Mouse (Mus musculus) kidney, embryonic 15.5 days (tissue): ENCODE results near the gene Olfr215. TPM values are rescaled to one million over a fixed set of nuclear protein-coding genes. Genes with fewer than 3 reads are reported as not detected.
"Not testable (repeated sequence)": the region's sequence is repeated elsewhere in the genome, so short reads cannot be mapped to it uniquely, and the experiment has no call there.

Experiments used
- ATAC-seq: fragments of 200-750 bp; cut with Nextera tagmentation; replicated peaks from 2 replicates; pipeline ENCODE4 v1.8.0; 2017; ENCODE audit warnings: moderate TSS enrichment; ENCODE audit not compliant: low FRiP score
- H3K27ac ChIP-seq: fragments of 300-500 bp; sonication (generic); 2 replicates; pipeline ENCODE4 v1.5.1; 2015; ENCODE audit warnings: mild to moderate bottlenecking, inconsistent platforms
- H3K27me3 ChIP-seq: fragments of 300-500 bp; sonication (generic); 2 replicates; pipeline ENCODE4 v1.6.1; 2015; ENCODE audit warnings: inconsistent platforms
- H3K36me3 ChIP-seq: fragments of 300-500 bp; sonication (generic); 2 replicates; pipeline ENCODE4 v1.6.1; 2015; ENCODE audit warnings: inconsistent platforms
- H3K4me1 ChIP-seq: fragments of 300-500 bp; sonication (generic); 2 replicates; pipeline ENCODE4 v1.6.1; 2015; ENCODE audit warnings: inconsistent platforms
- H3K4me2 ChIP-seq: fragments of 300-500 bp; sonication (generic); 2 replicates; pipeline ENCODE4 v1.6.1; 2015; ENCODE audit warnings: moderate library complexity, mild to moderate bottlenecking, inconsistent platforms
- H3K4me3 ChIP-seq: fragments of 300-500 bp; sonication (generic); replicated peaks from 2 replicates; pipeline ENCODE4 v1.5.1; 2015; ENCODE audit warnings: mild to moderate bottlenecking, inconsistent platforms
- H3K9ac ChIP-seq: fragments of 300-500 bp; sonication (generic); 2 replicates; pipeline ENCODE4 v1.6.1; 2015; ENCODE audit warnings: mild to moderate bottlenecking, inconsistent platforms
- H3K9me3 ChIP-seq: fragments of 300-500 bp; sonication (generic); replicated peaks from 2 replicates; pipeline ENCODE4 v1.6.1; 2016; ENCODE audit warnings: inconsistent platforms
- WGBS: fragments of 180-500 bp; shearing (Covaris S2); methylation state at CpG from one replicate; pipeline ENCODE4 v1.1.7; 2015; ENCODE audit warnings: mixed read lengths; 5-methylcytosine and 5-hydroxymethylcytosine counted together
- polyA plus RNA-seq: library from polyadenylated mRNA; unstranded; fragments of >200 nt; fragmentation: Nextera tagmentation; extraction: Ambion mirVana; gene quantifications from 2 replicates; pipeline ENCODE4 v1.2.1, GENCODE M21; 2015

Olfr215 gene
- polyA plus RNA-seq, 1 experiment from 2014 or later: not detected

DNA sequence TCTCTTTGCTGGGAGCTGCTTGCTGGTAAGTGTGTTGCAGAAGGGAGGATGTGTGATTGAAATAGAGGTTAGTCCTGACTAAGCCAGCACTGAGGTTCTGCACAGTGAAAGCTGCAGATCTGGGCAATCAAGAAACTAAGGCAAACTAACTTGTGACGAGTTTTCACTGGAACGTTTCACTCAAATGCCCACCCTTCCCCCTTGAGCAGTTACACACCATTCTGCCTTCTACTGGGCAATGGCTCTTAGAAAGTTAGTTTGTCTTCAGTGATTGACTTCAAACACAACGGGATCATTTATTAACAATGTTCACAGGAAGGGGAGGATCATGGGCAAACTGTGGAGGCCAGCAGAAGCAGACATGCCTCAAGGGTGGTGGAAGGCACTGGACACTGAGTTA, 29.0 kb downstream of the Olfr215 start:
- ATAC-seq: peak; percentile 79
- no peaks in the 10 kb centered on the region for H3K4me1 ChIP-seq
- 0 out of 2 replicates have a peak overlapping the region, but pooled peaks have one; percentile 54 for H3K27ac ChIP-seq
- H3K9ac ChIP-seq: no peak overlapping the region
- no peak overlapping the region for H3K4me3 ChIP-seq
- H3K36me3 ChIP-seq: no peaks in the 10 kb centered on the region
- no peaks in the 10 kb centered on the region for H3K27me3 ChIP-seq
- H3K9me3 ChIP-seq: no peaks in the 10 kb centered on the region
- whole genome bisulfite sequencing: 43% methylated on average over 3 of the region's 3 CpGs
- H3K4me2 ChIP-seq: no peak overlapping the region

DNA sequence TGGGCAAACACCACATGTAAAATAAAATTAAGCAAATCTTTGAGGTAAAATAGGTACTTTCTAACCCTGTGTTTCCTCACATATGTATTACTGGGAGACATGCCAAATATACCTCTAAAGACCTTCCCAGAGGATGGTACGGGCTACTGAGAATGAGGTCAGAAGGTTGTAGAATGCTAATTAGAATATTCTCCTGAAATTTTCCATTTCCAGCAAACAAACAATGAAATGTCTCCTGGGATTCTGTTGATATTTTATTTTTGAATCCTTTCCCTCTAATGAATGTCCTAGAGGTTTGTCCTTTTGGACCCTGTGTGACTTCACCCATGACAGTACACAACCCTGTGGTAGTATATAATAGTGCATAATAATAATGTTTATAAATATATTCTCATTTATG, 30.1 kb downstream of the Olfr215 start, which contains the start of gene Olfr214:
Gene Olfr214, plus strand, starts transcription at position 301 of the 400 bp plus-strand sequence.
- Histone ChIP-seq H3K36me3 (no peaks in the 10 kb centered on the region), H3K27ac (0 out of 2 replicates have a peak within 1 kb of the TSS, but pooled peaks have one; percentile 54), H3K4me2 (no peak within 1 kb of the TSS), H3K27me3 (no peaks in the 10 kb centered on the region), H3K4me1 (no peaks in the 10 kb centered on the region), H3K4me3 (no peak within 1 kb of the TSS), H3K9me3 (no peaks in the 10 kb centered on the region), H3K9ac (no peak within 1 kb of the TSS)
- 69% methylated on average over 1 of the region's 1 CpGs for WGBS
- ATAC-seq: no peak

DNA sequence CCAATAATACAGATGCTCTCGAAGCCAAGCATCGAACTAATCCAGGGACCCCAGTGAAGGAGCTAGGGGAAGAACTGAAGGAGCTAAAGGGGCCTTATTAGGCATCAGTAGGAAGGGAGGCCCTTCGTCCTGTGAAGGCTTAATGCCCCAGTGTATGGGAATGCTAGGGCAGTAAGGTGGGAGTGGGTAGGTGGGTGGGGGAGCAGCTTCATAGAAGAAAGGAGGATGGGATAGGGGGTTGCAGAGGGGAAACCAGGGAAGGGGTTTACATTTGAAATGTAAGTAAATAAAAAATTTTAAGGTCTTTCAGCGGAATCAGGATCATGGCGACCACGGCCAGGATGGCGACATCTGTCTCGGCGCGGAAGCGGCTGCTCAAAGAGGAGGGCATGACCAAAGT, 33.2 kb downstream of the Olfr215 start, which contains the start of gene Gm5580:
Gene Gm5580, plus strand, starts transcription at position 301 of the 400 bp plus-strand sequence.
- 97% methylated on average over 11 of the region's 11 CpGs for WGBS
- H3K9me3 ChIP-seq: not testable (repeated sequence)

DNA sequence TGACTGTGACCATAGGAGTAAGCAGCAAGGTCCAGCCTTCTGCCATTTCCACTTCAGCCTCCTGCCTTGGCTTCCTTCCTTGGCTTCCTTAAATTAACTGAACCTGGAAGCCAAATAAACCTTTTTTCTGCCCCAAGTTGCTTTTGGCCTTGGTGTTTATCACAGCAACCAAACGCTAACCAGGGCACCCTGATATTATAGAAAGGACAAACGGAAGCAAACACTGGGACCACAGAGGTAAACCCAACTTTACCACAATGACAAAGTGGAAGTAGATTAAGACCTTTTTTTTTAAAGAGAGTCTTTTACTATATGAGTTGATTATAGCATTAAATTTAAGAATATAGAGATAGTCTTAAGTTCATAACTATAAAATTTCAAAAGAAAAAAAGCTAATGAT, 41.5 kb downstream of the Olfr215 start:
- Histone ChIP-seq H3K9me3 (no peaks in the 10 kb centered on the region), H3K27me3 (no peaks in the 10 kb centered on the region; the same call in 1 of the 2 replicates), H3K27ac (no peak overlapping the region), H3K4me3 (no peak overlapping the region), H3K9ac (no peak overlapping the region), H3K4me1 (no peaks in the 10 kb centered on the region), H3K4me2 (no peak overlapping the region), H3K36me3 (no peaks in the 10 kb centered on the region)
- no peak for ATAC-seq
- 87% methylated on average over 2 of the region's 2 CpGs for WGBS

More for the DNA sequence above, 33.2 kb downstream of the Olfr215 start, which contains the start of gene Gm5580:
- not testable (repeated sequence) for H3K4me1 ChIP-seq, H3K27ac ChIP-seq, H3K36me3 ChIP-seq, H3K4me3 ChIP-seq, H3K4me2 ChIP-seq, H3K27me3 ChIP-seq, ATAC-seq, H3K9ac ChIP-seq

DNA sequence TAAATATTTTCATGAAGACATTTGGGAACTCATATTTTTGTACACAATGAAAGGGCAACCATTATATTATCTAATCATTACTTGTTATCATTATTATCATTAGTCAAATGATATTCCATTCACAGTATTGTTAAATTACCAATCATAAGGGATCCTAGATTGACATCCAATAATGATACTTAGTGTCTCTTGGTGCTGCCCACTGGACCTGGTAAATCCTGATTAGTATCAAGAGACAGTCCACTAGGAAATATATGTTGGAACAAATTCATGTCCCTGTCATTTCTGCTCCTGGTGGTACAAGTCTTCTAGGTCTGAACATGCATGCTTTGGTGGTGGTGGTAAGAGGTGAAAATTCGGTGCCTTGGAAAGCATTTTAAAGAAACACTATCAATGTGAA, 45.8 kb downstream of the Olfr215 start, which contains the start of gene Olfr213:
Gene Olfr213, plus strand, starts transcription at position 301 of the 400 bp plus-strand sequence.
- WGBS: 78% methylated on average over 1 of the region's 1 CpGs
- H3K27me3 ChIP-seq: no peaks in the 10 kb centered on the region
- no peak within 1 kb of the TSS for H3K27ac ChIP-seq
- H3K4me1 ChIP-seq: no peaks in the 10 kb centered on the region
- H3K9me3 ChIP-seq: no peaks in the 10 kb centered on the region
- H3K36me3 ChIP-seq: no peaks in the 10 kb centered on the region
- H3K4me3 ChIP-seq: no peak within 1 kb of the TSS
- no peak within 1 kb of the TSS for H3K4me2 ChIP-seq
- ATAC-seq: no peak
- no peak within 1 kb of the TSS for H3K9ac ChIP-seq

Other genes starting within 250 kb of the Olfr215 start
- 37.5 and 40.4 TPM in 2 replicates for gene March8, start 246.2 kb downstream of the Olfr215 start, polyA plus RNA-seq
- gene Alox5, start 123.0 kb downstream of the Olfr215 start, polyA plus RNA-seq: 0.67 and 0.92 TPM in 2 replicates
- gene Olfr211, start 95.1 kb downstream of the Olfr215 start, polyA plus RNA-seq: not detected in 2 replicates
- gene Olfr212, start 77.7 kb downstream of the Olfr215 start, polyA plus RNA-seq: not detected in 2 replicates
- not detected in 2 replicates for gene Olfr213, start 45.7 kb downstream of the Olfr215 start, polyA plus RNA-seq
- 0.33 and 0.47 TPM in 2 replicates for gene Gm5580, start 33.1 kb downstream of the Olfr215 start, polyA plus RNA-seq
- gene Olfr214, start 30.0 kb downstream of the Olfr215 start, polyA plus RNA-seq: not detected in 2 replicates
- 184 and 199 TPM in 2 replicates for gene Zfp422, start 44.8 kb upstream of the Olfr215 start, polyA plus RNA-seq
- 29.3 and 30.6 TPM in 2 replicates for gene Depp1, start 66.4 kb upstream of the Olfr215 start, polyA plus RNA-seq
- 6.0 and 6.1 TPM in 2 replicates for gene Rassf4, start 89.8 kb upstream of the Olfr215 start, polyA plus RNA-seq
- 5.6 and 6.1 TPM in 2 replicates for gene Tmem72, start 132.7 kb upstream of the Olfr215 start, polyA plus RNA-seq